Mouse (Mus musculus) kidney, embryonic 14.5 days (tissue): ENCODE measurements around the gene Rcor3. TPM values are rescaled to one million over a fixed set of nuclear protein-coding genes. Genes with fewer than 3 reads are reported as not detected.

Experiments
- ATAC-seq: fragments of 200-750 bp; cut with Nextera tagmentation; 2 replicates; pipeline ENCODE4 v1.8.0; 2017; ENCODE audit warnings: moderate number of reproducible peaks, mild to moderate bottlenecking, moderate TSS enrichment, moderate library complexity; ENCODE audit not compliant: low FRiP score, low TSS enrichment
- H3K27ac ChIP-seq: fragments of 300-500 bp; sonication (generic); 2 replicates; pipeline ENCODE4 v1.5.1; 2014; ENCODE audit warnings: low read depth, mild to moderate bottlenecking, low read length, moderate library complexity, mixed read lengths
- H3K27me3 ChIP-seq: fragments of 300-500 bp; sonication (generic); 2 replicates; pipeline ENCODE4 v1.6.1; 2014; ENCODE audit warnings: mild to moderate bottlenecking, low read length; ENCODE audit not compliant: control insufficient read depth, insufficient read depth
- H3K36me3 ChIP-seq: fragments of 300-500 bp; sonication (generic); 2 replicates; pipeline ENCODE4 v1.6.1; 2014; ENCODE audit warnings: low read length, mixed read lengths; ENCODE audit not compliant: control insufficient read depth, insufficient read depth
- H3K4me1 ChIP-seq: fragments of 300-500 bp; sonication (generic); 2 replicates; pipeline ENCODE4 v1.6.1; 2014; ENCODE audit warnings: low read length, mixed read lengths; ENCODE audit not compliant: control insufficient read depth, insufficient read depth
- H3K4me2 ChIP-seq: fragments of 300-500 bp; sonication (generic); replicated peaks from 2 replicates; pipeline ENCODE4 v1.6.1; 2014; ENCODE audit warnings: low read depth, mild to moderate bottlenecking, low read length
- H3K4me3 ChIP-seq: fragments of 300-500 bp; sonication (generic); 2 replicates; pipeline ENCODE4 v1.5.1; 2014; ENCODE audit warnings: mild to moderate bottlenecking, low read length
- H3K9ac ChIP-seq: fragments of 300-500 bp; sonication (generic); 2 replicates; pipeline ENCODE4 v1.6.1; 2014; ENCODE audit warnings: low read depth, mild to moderate bottlenecking, low read length, moderate library complexity
- H3K9me3 ChIP-seq: fragments of 300-500 bp; sonication (generic); 2 replicates; pipeline ENCODE4 v1.6.1; 2016; ENCODE audit warnings: low read length; ENCODE audit not compliant: control insufficient read depth
- WGBS: fragments of 180-500 bp; shearing (Covaris S2); extraction: QIAGEN DNeasy Blood & Tissue Kit; methylation state at CpG from one replicate; pipeline ENCODE4 v1.1.7; 2014; 5-methylcytosine and 5-hydroxymethylcytosine counted together
- polyA plus RNA-seq: library from polyadenylated mRNA; unstranded; fragments of >200 nt; fragmentation: Nextera tagmentation; extraction: Ambion mirVana; gene quantifications from 2 replicates; pipeline ENCODE4 v1.2.1, GENCODE M21; 2014

Gene Rcor3
- polyA plus RNA-seq, 1 experiment from 2014 or later = 25.1 TPM

DNA sequence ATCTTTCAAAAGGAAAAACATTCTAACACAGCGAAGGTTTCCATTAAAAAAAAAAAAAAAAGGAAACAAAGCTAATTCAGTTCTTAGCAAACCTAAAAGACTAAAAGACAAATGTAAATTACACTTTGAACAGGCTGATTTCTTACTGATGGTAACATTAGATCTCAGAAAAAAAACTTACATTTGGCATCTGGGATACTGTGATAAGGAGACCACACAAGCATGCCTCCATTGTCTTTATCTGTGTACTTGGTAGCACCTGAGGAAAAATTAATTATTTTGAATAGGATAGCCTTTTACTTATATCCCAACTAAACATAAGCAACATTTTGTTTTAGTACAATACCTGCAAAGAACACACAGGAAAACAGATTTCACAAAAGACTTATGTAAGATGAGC, 7.7 kb downstream of the Rcor3 start:
- Histone ChIP-seq H3K4me3 (no peak overlapping the region), H3K27ac (no peak overlapping the region), H3K4me2 (no peak overlapping the region), H3K27me3 (no peaks in the 10 kb centered on the region), H3K4me1 (no peaks in the 10 kb centered on the region), H3K36me3 (peaks cover 28% of the 10 kb centered on the region), H3K9ac (no peak overlapping the region), H3K9me3 (no peaks in the 10 kb centered on the region)
- no peak for ATAC-seq
- WGBS = 94% methylated on average over 1 of the region's 1 CpGs

DNA sequence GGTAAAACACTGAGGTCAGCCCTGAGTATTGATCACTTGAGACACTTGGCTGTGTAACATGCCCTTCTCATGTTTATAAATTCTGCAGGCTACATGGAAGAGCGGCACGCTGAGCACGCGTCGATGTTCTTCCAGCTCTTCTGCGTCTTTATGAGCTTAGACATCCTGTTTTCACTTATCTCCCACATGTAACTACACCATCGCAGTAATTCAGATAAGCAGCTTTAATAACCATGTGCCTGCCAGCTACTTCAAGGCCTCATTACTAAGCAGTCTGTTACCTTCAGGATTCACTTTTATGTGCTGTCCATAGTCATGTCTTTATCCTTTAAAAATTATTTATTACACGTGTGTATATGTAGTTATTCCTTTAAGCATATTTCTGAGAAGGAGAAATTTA, 9.5 kb downstream of the Rcor3 start:
- no peak overlapping the region for H3K4me3 ChIP-seq
- H3K36me3 ChIP-seq = peaks cover 36% of the 10 kb centered on the region
- no peaks in the 10 kb centered on the region for H3K27me3 ChIP-seq
- no peak for ATAC-seq
- H3K9me3 ChIP-seq = no peaks in the 10 kb centered on the region
- no peaks in the 10 kb centered on the region for H3K4me1 ChIP-seq
- 94% methylated on average over 8 of the region's 8 CpGs for WGBS
- no peak overlapping the region for H3K9ac ChIP-seq
- H3K4me2 ChIP-seq = no peak overlapping the region
- no peak overlapping the region for H3K27ac ChIP-seq

DNA sequence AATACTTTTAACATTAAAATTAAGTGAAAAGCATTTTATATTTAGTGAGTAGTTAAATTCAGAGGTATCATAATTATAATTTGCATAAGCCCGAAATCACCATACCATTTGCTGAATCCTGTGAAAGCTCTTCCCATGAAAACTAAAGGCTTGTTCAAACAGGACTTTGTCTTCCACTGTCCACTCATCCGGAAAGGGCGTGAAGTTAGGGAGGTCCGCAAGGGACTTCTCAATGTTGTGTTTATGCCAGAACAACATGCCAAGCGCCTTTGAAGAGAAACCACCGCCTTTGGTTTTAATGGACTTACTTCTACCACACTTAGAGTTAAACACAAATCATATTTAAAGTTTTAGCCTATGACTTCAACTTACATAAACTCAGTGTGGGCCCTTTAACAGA, 12.1 kb downstream of the Rcor3 start:
- WGBS = 85% methylated on average over 6 of the region's 6 CpGs
- Histone ChIP-seq H3K4me3 (no peak overlapping the region), H3K36me3 (peaks cover 53% of the 10 kb centered on the region), H3K9me3 (no peaks in the 10 kb centered on the region), H3K9ac (no peak overlapping the region), H3K4me1 (no peaks in the 10 kb centered on the region), H3K27me3 (no peaks in the 10 kb centered on the region), H3K4me2 (no peak overlapping the region), H3K27ac (no peak overlapping the region)
- ATAC-seq = no peak

DNA sequence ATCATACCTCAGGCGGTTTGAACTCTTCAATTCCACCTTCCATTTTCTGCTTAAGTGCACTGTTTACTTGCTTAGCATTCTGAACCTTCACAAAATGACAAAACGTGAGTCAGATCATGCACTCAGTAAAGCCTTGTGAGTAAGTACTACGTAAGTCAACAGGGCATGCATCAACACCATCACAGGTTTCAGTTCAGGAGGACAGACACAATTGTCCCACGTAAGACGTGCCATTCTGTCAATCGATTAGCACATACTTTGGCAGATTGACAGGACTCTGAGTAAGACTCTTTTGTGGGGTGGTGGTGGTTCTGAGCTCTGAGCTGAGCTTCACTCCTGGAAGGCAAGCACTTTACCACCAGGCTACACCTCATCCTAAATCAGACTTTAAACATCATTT, 21.6 kb downstream of the Rcor3 start:
- no peak for ATAC-seq
- no peak overlapping the region for H3K9ac ChIP-seq
- peaks cover 69% of the 10 kb centered on the region for H3K36me3 ChIP-seq
- no peak overlapping the region for H3K4me3 ChIP-seq
- H3K27ac ChIP-seq = no peak overlapping the region
- H3K4me2 ChIP-seq = no peak overlapping the region
- no peaks in the 10 kb centered on the region for H3K9me3 ChIP-seq
- no peaks in the 10 kb centered on the region for H3K27me3 ChIP-seq
- WGBS = 95% methylated on average over 6 of the region's 6 CpGs
- H3K4me1 ChIP-seq = no peaks in the 10 kb centered on the region

DNA sequence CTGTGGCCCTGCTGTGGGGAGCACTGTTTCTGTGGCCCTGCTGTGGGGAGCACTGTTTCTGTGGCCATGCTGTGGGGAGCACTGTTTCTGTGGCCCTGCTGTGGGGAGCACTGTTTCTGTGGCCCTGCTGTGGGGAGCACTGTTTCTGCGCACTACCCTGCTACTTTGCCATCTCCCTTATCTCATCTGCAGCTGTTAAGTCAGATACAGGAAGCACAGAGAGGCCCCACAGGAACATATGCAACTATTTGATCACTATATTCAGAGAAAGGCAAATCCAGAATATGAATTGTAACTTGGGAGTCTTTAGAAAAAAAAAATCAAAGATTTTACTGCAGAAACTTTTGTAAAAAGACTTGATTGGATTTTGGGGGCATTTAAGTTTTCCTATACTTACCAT, 22.5 kb downstream of the Rcor3 start:
- H3K4me2 ChIP-seq = no peak overlapping the region
- H3K27ac ChIP-seq = no peak overlapping the region
- no peaks in the 10 kb centered on the region for H3K9me3 ChIP-seq
- H3K4me1 ChIP-seq = no peaks in the 10 kb centered on the region
- no peaks in the 10 kb centered on the region for H3K27me3 ChIP-seq
- no peak overlapping the region for H3K4me3 ChIP-seq
- WGBS = 100% methylated on average over 1 of the region's 1 CpGs
- peaks cover 67% of the 10 kb centered on the region for H3K36me3 ChIP-seq
- ATAC-seq = no peak
- no peak overlapping the region for H3K9ac ChIP-seq

DNA sequence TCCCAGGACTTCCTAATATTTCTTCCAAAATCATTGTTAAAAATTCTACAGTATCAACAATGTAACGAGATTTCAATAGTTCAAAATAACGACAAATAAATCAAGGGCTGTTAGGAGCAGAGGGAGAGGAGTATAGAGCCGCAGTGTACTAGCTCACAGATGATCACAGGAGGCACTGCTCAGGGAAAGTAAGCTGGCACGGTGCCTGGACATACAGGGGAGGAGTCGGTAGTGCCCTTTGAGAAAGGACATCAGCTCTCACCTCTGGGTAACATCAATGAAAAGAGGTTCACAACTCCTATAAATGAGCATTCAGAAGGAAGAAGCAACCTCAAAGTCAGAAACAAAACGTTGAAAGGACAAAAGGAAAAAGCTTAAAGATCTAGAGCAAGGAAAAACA, 28.7 kb downstream of the Rcor3 start:
- H3K4me2 ChIP-seq = no peak overlapping the region
- WGBS = 76% methylated on average over 6 of the region's 6 CpGs
- no peak for ATAC-seq
- H3K4me1 ChIP-seq = no peaks in the 10 kb centered on the region
- peaks cover 48% of the 10 kb centered on the region for H3K36me3 ChIP-seq
- H3K27me3 ChIP-seq = no peaks in the 10 kb centered on the region
- no peak overlapping the region for H3K9ac ChIP-seq
- H3K9me3 ChIP-seq = no peaks in the 10 kb centered on the region
- no peak overlapping the region for H3K27ac ChIP-seq
- no peak overlapping the region for H3K4me3 ChIP-seq

DNA sequence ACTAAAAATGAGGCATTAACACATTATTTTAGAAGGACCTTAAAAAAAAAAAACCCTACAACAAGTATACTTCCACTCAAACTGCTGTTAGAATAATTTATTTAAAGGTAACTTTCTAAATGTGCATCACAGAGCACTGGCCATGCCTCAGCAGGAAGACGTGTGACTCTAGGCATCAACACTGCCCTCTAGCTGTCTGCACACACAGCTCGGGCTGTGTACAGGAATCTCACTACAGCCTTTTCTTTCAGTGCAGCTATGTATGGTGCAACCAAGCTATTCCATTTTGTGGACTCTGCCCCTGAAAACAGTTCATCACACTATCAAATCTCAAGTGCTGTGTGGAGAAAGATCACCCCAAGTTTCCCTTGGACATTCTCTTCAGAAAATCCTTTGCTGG, 30.5 kb downstream of the Rcor3 start:
- no peaks in the 10 kb centered on the region for H3K9me3 ChIP-seq
- no peaks in the 10 kb centered on the region for H3K4me1 ChIP-seq
- ATAC-seq = peak; percentile 68; the same call in 1 of the 2 replicates
- 15% methylated on average over 2 of the region's 2 CpGs for WGBS
- no peaks in the 10 kb centered on the region for H3K27me3 ChIP-seq
- no peak overlapping the region for H3K4me2 ChIP-seq
- H3K4me3 ChIP-seq = no peak overlapping the region
- no peak overlapping the region for H3K9ac ChIP-seq
- H3K36me3 ChIP-seq = peaks cover 36% of the 10 kb centered on the region
- no peak overlapping the region for H3K27ac ChIP-seq

DNA sequence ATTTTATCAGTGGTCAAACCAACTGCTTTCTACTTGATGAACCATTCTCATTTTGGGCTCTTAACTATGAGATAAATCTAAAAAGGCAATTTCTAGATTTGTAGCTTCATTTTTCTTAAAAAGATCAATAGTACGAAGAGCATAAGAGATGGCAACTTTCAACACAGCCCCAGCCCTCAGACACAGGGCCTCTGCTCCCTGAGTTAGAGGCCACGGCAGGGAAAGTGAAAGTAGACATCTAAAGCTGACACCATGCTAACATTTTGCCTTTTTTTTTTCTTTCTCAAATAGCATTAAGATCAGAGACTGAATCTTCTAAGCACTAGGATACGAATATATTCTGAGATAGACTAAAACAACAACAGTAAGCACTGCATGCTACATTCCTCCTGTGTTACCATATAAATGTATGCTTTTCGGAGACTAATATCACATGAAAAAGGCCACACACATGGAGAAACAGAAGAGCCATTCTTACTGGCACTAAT, 31.9 kb downstream of the Rcor3 start:
- WGBS = 87% methylated on average over 4 of the region's 4 CpGs
- Histone ChIP-seq H3K36me3 (peaks cover 39% of the 10 kb centered on the region), H3K9me3 (no peaks in the 10 kb centered on the region), H3K4me3 (no peak overlapping the region), H3K4me2 (no peak overlapping the region), H3K27ac (no peak overlapping the region), H3K4me1 (no peaks in the 10 kb centered on the region), H3K9ac (no peak overlapping the region), H3K27me3 (no peaks in the 10 kb centered on the region)
- ATAC-seq = no peak

DNA sequence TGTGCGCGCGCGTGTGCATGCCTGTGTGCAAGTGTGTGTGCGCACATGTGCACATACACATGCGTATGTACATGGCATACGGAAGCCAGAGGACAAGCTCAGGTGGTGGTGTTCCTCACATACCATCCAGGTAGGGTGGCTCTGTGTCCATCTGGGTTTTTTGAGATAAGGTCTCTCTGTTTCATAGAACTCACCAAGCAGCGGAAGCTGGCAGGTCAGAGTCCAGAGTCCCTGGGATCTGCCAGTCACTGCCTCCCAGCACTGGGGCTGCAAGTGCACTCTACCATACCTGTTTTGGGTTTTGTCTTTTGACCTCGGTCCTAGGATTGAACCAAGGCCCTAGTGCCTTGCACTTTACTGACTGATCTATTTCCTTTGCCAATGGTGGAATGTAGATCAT, 33.8 kb downstream of the Rcor3 start:
- WGBS = over 99% methylated on average over 9 of the region's 9 CpGs
- Histone ChIP-seq H3K27ac (no peak overlapping the region), H3K4me1 (no peaks in the 10 kb centered on the region), H3K4me3 (no peak overlapping the region), H3K27me3 (no peaks in the 10 kb centered on the region), H3K9ac (no peak overlapping the region), H3K9me3 (no peaks in the 10 kb centered on the region), H3K4me2 (no peak overlapping the region), H3K36me3 (peaks cover 37% of the 10 kb centered on the region)
- no peak for ATAC-seq

DNA sequence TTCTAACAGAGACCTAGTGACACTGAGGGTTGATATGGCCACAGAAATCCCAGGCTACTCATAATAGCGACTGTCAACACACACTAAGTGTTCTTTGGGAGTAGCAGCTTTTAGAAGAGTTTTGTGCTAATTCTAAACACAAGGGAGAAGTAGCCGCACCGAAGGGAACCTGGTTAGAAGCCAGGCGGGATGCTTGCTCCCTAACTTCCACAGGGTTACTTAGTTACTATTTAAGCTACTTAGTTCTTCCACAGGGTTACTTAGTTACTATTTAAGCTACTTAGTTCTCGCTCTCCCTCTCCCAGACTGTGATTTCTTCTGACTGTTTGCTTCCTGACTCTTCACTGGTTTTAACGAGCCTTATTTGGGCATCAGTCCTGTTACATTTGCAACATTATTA, 34.7 kb downstream of the Rcor3 start:
- WGBS = 80% methylated on average over 6 of the region's 6 CpGs
- ATAC-seq = no peak
- peaks cover 34% of the 10 kb centered on the region for H3K36me3 ChIP-seq
- no peak overlapping the region for H3K4me2 ChIP-seq
- no peaks in the 10 kb centered on the region for H3K27me3 ChIP-seq
- H3K27ac ChIP-seq = no peak overlapping the region
- no peak overlapping the region for H3K9ac ChIP-seq
- H3K4me3 ChIP-seq = no peak overlapping the region
- H3K4me1 ChIP-seq = no peaks in the 10 kb centered on the region
- H3K9me3 ChIP-seq = no peaks in the 10 kb centered on the region
